Mouse (Mus musculus): Measurements from ENCODE around the gene Fam160a1. TPM values are rescaled to one million over a fixed set of nuclear protein-coding genes. Genes with fewer than 3 reads are reported as not detected.

Gene Fam160a1
- polyA plus RNA-seq, 2 experiments = 0.20 to 0.27 TPM

GRCm38 (mm10) chr3:85829047-85829446 lies 12.0 kb upstream of the Fam160a1 start:
- Histone ChIP-seq H3K27ac (no peak overlapping the region), H3K4me2 (ENCODE audit: low read depth) (no peak overlapping the region)

GRCm38 (mm10) chr3:85827815-85828214 lies 10.7 kb upstream of the Fam160a1 start:
- 68% methylated on average over 6 of the region's 6 CpGs for WGBS (ENCODE audit: insufficient replicate concordance)
- DNase-seq (ENCODE audit: low read depth in 3 of 3, low spot score in 3 of 3) = no peak
- Histone ChIP-seq H3K9ac (replicated peaks) (no peak overlapping the region), H3K4me1 (replicated peaks; ENCODE audit: control insufficient read depth in 2 of 2, insufficient read depth in 2 of 2, low read length in 1 of 2) (no peaks in the 10 kb centered on the region), H3K4me3 (ENCODE audit: insufficient read depth in 1 of 2, low read depth in 2 of 2, low read length in 2 of 2) (no peak overlapping the region), H3K9me3 (ENCODE audit: control insufficient read depth, low read length) (no peaks in the 10 kb centered on the region), H3K36me3 (replicated peaks; ENCODE audit: control insufficient read depth, insufficient read depth, low read depth) (no peaks in the 10 kb centered on the region), H3K27ac (no peak overlapping the region), H3K4me2 (ENCODE audit: low read depth) (no peak overlapping the region), H3K27me3 (ENCODE audit: control insufficient read depth, insufficient read depth, low read length) (no peaks in the 10 kb centered on the region)
- TF ChIP-seq CTCF (IDR thresholded peaks at IDR 0.05; ENCODE audit: low read depth) (no peak), EP300 (IDR thresholded peaks at IDR 0.05; ENCODE audit: low read depth) (no peak)
- ATAC-seq (ENCODE audit: insufficient read depth) = no peak

More at GRCm38 (mm10) chr3:85829047-85829446, 12.0 kb upstream of the Fam160a1 start:
- Histone ChIP-seq H3K4me3 (ENCODE audit: insufficient read depth in 1 of 2, low read depth in 2 of 2, low read length in 2 of 2) (no peak overlapping the region), H3K27me3 (ENCODE audit: control insufficient read depth, insufficient read depth, low read length) (no peaks in the 10 kb centered on the region), H3K9ac (replicated peaks) (no peak overlapping the region), H3K9me3 (ENCODE audit: control insufficient read depth, low read length) (no peaks in the 10 kb centered on the region), H3K36me3 (replicated peaks; ENCODE audit: control insufficient read depth, insufficient read depth, low read depth) (no peaks in the 10 kb centered on the region), H3K4me1 (replicated peaks; ENCODE audit: control insufficient read depth in 2 of 2, insufficient read depth in 2 of 2, low read length in 1 of 2) (no peaks in the 10 kb centered on the region)
- DNase-seq (ENCODE audit: low read depth in 3 of 3, low spot score in 3 of 3) = no peak
- no peak for ATAC-seq (ENCODE audit: insufficient read depth)
- TF ChIP-seq EP300 (IDR thresholded peaks at IDR 0.05; ENCODE audit: low read depth) (no peak), CTCF (IDR thresholded peaks at IDR 0.05; ENCODE audit: low read depth) (no peak)
- WGBS (ENCODE audit: insufficient replicate concordance) = 53% methylated on average over 4 of the region's 4 CpGs

GRCm38 (mm10) chr3:85827283-85827682 lies 10.2 kb upstream of the Fam160a1 start:
- no peaks in the 10 kb centered on the region for H3K9me3 ChIP-seq (ENCODE audit: control insufficient read depth, low read length)
- H3K4me2 ChIP-seq (ENCODE audit: low read depth) = no peak overlapping the region
- H3K4me1 ChIP-seq (replicated peaks; ENCODE audit: control insufficient read depth in 2 of 2, insufficient read depth in 2 of 2, low read length in 1 of 2) = no peaks in the 10 kb centered on the region
- TF ChIP-seq EP300 (IDR thresholded peaks at IDR 0.05; ENCODE audit: low read depth) (no peak), CTCF (IDR thresholded peaks at IDR 0.05; ENCODE audit: low read depth) (no peak)
- DNase-seq (ENCODE audit: low read depth in 3 of 3, low spot score in 3 of 3) = no peak
- WGBS (ENCODE audit: insufficient replicate concordance) = 59% methylated on average over 4 of the region's 4 CpGs
- no peak overlapping the region for H3K4me3 ChIP-seq (ENCODE audit: insufficient read depth in 1 of 2, low read depth in 2 of 2, low read length in 2 of 2)
- H3K36me3 ChIP-seq (replicated peaks; ENCODE audit: control insufficient read depth, insufficient read depth, low read depth) = no peaks in the 10 kb centered on the region
- H3K27ac ChIP-seq = no peak overlapping the region
- no peak overlapping the region for H3K9ac ChIP-seq (replicated peaks)
- no peaks in the 10 kb centered on the region for H3K27me3 ChIP-seq (ENCODE audit: control insufficient read depth, insufficient read depth, low read length)
- ATAC-seq (ENCODE audit: insufficient read depth) = no peak

- no peak overlapping the region for H3K27ac ChIP-seq
- no peak overlapping the region for H3K4me3 ChIP-seq (ENCODE audit: insufficient read depth in 1 of 2, low read depth in 2 of 2, low read length in 2 of 2)
- H3K9me3 ChIP-seq (ENCODE audit: control insufficient read depth, low read length) = no peaks in the 10 kb centered on the region
- DNase-seq (ENCODE audit: low read depth in 3 of 3, low spot score in 3 of 3) (no peak), ATAC-seq (ENCODE audit: insufficient read depth) (no peak)
- no peaks in the 10 kb centered on the region for H3K36me3 ChIP-seq (replicated peaks; ENCODE audit: control insufficient read depth, insufficient read depth, low read depth)
- no peaks in the 10 kb centered on the region for H3K27me3 ChIP-seq (ENCODE audit: control insufficient read depth, insufficient read depth, low read length)
- H3K9ac ChIP-seq (replicated peaks) = no peak overlapping the region
- no peaks in the 10 kb centered on the region for H3K4me1 ChIP-seq (replicated peaks; ENCODE audit: control insufficient read depth in 2 of 2, insufficient read depth in 2 of 2, low read length in 1 of 2)
- 72% methylated on average over 15 of the region's 15 CpGs for WGBS (ENCODE audit: insufficient replicate concordance)
- TF ChIP-seq CTCF (IDR thresholded peaks at IDR 0.05; ENCODE audit: low read depth) = no peak
- TF ChIP-seq EP300 (IDR thresholded peaks at IDR 0.05; ENCODE audit: low read depth) = no peak
- H3K4me2 ChIP-seq (ENCODE audit: low read depth) = no peak overlapping the region
Measured at GRCm38 (mm10) chr3:85820839-85821548, 3.9 kb upstream of the Fam160a1 start.

- no peak overlapping the region for H3K9ac ChIP-seq (replicated peaks)
- no peak overlapping the region for H3K4me3 ChIP-seq (ENCODE audit: insufficient read depth in 1 of 2, low read depth in 2 of 2, low read length in 2 of 2)
- H3K36me3 ChIP-seq (replicated peaks; ENCODE audit: control insufficient read depth, insufficient read depth, low read depth) = no peaks in the 10 kb centered on the region
- no peak for ATAC-seq (ENCODE audit: insufficient read depth)
- DNase-seq (ENCODE audit: low read depth in 3 of 3, low spot score in 3 of 3) = no peak
- no peaks in the 10 kb centered on the region for H3K27me3 ChIP-seq (ENCODE audit: control insufficient read depth, insufficient read depth, low read length)
- H3K4me1 ChIP-seq (replicated peaks; ENCODE audit: control insufficient read depth in 2 of 2, insufficient read depth in 2 of 2, low read length in 1 of 2) = no peaks in the 10 kb centered on the region
- no peak for TF ChIP-seq CTCF (IDR thresholded peaks at IDR 0.05; ENCODE audit: low read depth)
- no peak for TF ChIP-seq EP300 (IDR thresholded peaks at IDR 0.05; ENCODE audit: low read depth)
- no peaks in the 10 kb centered on the region for H3K9me3 ChIP-seq (ENCODE audit: control insufficient read depth, low read length)
- no peak overlapping the region for H3K27ac ChIP-seq
- H3K4me2 ChIP-seq (ENCODE audit: low read depth) = no peak overlapping the region
- 43% methylated on average over 3 of the region's 3 CpGs for WGBS (ENCODE audit: insufficient replicate concordance)
Measured at GRCm38 (mm10) chr3:85819319-85819718, 2.2 kb upstream of the Fam160a1 start.
